Mouse (Mus musculus) cerebellum, postnatal 36 days (tissue): Measurements from ENCODE around the gene Olfr111.
"Not testable (repeated sequence)": the region's sequence is repeated elsewhere in the genome, so short reads cannot be mapped to it uniquely, and the experiment has no call there.

Experiments
- DNase-seq, 2 experiments: peaks; one replicate each; pipeline ENCODE4 v3.0.0; 2021 to 2022; ENCODE audit warnings: mixed read lengths in 2 of 2

The Olfr111 gene

DNA sequence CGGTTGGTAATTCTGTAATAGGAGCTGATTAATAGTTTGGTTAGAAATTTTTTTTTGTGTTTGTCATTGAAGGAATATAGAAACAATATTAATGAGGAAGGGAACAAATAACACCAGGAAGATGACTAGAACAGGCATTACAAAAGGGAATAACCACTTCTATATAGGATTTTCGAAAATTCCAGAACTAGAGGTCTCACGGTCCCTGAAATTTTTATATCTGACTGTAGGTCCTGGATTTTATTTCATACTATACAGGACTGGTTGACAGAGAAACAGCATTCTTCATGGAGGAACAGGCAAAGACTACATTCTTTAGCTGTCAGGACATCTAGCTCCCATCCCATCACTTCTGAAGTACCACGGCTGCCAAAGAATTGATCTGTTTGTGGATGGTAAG is at the start of gene Olfr111:
TSS of gene Olfr111 (plus strand) at position 301 of the 400 bp plus-strand sequence.
- DNase-seq = no peak

DNA sequence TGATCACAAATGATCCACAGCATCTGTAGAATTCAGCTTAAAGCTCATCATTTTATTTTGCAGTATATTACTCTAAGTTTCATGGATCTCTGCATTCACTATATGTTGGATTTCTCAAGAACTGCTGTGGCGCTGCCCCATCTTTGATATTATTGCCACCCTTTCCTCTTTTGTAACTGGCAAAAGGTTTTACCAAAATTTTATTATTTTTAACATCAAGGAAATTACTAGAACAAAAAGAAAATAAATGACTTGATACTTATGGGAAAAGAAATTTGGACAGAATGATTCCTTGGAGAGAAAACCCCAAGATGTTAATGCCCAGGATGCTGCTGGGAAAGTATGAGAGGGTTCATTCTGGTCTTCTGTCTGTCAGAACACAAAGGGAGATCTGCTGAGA is 49.2 kb upstream of the Olfr111 start, which contains the start of gene Olfr109:
TSS of gene Olfr109 (plus strand) at position 301 of the 400 bp plus-strand sequence.
- DNase-seq = no peak

DNA sequence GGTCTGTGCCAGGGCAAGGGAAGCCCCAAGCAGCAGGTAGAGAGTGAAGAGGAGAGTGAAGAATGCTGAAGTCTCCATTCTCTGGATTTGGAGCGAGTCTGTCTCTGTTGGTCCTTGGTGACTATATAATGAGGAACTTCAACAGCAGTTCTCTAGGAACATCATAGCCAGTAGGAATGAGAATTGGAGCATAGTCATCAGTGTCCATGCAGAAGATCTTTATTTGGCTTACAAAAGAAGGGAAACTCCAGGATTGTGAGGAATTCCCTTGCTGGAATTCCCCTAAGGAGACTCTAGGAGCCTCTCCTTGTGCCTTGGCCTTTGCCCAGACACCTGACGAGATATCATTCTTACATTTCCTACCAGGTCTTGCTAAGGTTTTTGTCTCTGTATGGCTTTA is 24.4 kb upstream of the Olfr111 start, which contains the start of gene H2-M2:
TSS of gene H2-M2 (minus strand) at position 101 of the 400 bp plus-strand sequence.
- DNase-seq = no peak

DNA sequence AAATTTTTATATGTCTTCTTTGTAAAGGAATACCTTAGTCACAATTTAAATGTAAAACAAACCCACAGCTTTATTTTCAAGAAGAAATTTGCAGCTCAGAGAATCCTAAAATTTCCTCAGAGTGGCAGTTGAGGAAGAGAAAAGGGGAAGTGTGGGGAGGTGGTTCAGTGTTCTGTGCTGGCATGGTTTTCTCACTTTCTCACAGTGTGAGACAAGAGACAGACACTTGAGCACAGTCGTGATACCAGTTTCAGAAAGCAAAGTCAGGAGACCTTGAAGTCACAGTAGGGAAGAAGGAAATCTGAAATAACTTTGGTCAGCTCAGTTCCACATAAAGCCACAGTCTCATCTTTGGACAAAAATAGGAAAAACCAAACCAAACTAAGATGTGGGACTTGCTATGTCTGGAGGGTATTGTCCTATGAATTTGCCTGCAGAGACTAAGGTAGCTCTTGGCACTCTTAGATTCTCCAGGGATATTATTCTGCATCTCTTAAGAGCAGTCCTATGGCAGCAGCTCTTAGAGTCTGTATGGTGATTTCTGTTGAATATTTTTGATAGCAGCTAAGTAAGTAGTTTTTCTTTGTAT is 15.8 kb upstream of the Olfr111 start, which contains the start of gene Olfr110:
TSS of gene Olfr110 (plus strand) at position 539 of the 589 bp plus-strand sequence.
- DNase-seq = no peak

DNA sequence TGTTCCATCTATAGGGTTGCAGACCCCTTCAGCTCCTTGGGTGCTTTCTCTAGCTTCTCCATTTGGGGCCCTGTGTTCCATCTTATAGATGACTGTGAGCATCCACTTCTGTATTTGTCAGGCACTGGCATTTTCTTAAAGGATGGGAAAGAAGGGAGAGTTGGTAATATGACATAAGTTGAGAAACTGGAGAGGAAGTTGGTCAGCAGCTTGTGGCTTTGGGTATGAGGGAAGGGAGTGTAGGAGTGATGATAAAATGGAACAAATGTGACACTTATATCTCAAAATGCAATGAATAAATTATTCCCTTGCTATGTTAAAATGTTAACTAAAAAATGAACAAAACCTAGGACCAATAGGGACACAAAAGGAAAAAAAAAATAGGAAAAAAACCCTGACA is 16.8 kb downstream of the Olfr111 start:
- DNase-seq = not testable (repeated sequence)

DNA sequence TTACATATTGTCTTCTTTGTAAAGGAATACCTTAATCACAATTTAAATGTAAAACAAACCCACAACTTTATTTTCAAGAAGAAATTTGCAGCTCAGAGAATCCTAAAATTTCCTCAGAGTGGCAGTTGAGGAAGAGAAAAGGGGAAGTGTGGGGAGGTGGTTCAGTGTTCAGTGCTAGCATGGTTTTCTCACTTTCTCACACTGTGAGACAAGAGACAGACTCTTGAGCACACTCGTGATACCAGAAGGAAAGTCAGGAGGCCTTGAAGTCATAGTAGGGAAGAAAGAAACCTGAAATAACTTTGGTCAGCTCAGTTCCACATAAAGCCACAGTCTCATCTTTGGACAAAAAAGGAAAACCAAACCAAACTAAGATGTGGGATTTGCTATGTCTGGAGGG is 17.6 kb downstream of the Olfr111 start:
- DNase-seq = not testable (repeated sequence)

DNA sequence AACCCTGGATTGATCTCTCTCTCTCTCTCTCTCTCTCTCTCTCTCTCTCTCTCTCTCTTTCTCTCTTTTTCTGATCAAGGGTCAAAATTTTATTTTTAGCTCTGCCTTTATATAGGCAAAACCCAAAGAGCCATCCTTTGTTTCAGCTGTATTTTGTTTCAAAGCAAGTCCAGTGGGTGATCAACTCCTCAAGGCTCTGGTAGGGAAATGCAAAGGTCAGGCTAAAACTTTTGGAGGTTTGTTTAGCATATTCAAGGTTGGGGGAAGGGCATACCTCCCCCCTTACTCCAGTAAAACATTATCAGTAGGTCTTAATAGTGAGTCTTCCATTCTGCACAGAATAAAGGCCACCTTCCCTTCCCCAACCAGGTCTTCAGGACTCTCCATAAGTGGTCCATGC is 27.3 kb downstream of the Olfr111 start:
- DNase-seq = no peak

DNA sequence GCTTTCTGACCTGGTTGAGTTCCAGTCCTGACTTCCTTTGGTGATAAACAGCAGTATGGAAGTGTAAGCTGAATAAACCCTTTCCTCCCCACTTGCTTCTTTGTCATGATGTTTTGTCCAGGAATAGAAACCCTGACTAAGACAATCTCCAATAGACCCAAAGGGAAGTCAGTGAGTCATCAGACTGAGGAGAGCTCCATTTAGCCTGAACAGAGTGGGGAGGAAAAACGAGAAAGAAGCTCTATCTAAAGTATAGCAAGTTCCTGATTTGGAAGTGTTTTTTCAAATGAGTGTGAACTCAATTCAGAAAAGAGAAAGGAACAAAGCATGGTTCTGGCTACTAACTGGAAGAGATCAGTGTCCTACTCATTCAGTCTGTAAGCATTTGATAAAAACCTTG is 30.6 kb downstream of the Olfr111 start:
- DNase-seq = not testable (repeated sequence)

DNA sequence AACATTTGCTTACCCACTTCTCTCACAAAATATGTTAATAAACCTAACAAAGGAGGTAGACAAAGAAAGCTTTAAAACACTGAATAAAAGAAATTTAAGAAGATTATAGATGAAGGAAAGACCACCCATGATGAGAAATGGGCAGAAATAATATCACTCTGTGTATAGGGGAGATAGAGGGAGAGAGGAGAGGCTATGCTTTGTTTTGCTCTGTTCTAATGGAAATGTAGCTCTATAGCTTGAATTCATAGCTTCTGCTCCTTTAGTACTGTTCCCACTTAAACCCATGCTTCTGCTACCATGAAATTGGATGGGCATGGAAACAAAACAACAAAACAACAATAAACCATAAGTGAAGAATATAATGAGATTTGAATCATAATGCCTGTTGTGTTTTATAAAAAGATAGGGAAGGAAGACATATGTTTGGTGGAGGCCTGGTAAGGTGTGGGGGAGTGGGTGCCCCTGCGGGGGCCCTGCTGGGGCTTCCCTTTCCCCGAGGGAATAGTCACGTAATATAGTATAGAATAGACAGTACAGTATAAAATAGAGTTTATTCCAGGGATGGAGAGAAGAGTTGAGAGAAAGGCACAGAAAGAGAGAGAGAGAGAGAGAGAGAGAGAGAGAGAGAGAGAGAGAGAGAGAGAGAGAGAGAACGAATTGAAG is 33.8 kb downstream of the Olfr111 start:
- no peak for DNase-seq

DNA sequence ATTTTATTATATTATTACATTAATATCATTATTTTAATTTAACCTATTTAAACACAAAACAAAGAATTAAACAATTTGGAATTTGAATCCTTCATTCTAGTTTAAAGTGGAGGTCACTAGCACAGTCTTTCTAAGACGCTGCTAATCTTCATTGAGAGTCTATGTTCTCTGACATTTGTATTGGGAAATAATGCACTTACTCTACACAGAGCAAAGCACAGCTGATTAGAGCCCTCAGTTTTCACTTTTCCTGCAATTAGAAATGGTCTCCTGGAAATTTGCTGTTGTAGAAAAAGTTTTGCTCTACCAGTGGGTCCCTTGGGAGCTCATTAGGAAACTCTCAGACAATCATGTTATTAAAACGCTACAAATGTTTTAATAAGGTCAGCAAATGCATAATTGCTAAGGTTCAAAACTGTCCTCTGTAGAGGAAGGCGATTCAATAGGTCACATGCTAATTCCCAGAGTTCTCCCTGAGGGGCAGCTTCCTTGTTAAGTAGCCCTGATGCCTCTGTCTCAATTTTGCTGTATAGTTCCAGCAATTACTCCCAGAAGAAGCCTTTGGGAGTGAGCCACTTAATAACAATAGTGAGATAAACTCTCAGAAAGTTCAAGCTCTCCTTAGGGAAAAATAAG is 36.1 kb downstream of the Olfr111 start:
- DNase-seq = no peak

DNA sequence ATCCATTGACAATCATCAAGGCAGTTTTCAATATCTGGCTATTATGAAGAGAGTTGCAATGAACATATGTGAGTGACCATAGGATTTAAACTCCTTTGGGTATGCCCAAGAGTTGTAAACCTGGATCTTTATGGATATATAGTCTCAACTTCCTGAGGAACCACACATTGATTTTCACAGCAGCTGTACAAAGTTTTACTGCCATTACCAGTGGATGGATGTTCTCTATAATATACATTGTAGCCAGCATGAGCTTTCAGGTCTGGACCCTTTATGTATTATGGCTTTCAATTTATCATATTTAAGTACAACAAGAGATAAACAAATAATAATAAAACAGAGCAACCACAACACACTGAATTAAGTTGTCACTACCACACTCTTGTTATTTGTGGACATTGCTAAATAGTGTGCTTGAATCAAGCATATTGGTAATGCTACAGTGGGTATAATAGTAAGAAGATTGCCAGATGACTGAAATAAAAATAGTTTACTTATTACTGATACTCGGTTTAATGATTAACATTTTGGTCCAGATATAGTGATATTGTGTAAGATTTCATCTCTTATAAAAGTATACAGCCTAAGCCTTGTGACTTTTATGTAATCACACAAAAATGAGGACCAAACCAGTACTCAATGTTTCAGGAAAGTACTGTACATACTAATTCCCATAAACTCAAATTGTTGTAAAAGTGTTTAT is 51.2 kb downstream of the Olfr111 start:
- DNase-seq = no peak

DNA sequence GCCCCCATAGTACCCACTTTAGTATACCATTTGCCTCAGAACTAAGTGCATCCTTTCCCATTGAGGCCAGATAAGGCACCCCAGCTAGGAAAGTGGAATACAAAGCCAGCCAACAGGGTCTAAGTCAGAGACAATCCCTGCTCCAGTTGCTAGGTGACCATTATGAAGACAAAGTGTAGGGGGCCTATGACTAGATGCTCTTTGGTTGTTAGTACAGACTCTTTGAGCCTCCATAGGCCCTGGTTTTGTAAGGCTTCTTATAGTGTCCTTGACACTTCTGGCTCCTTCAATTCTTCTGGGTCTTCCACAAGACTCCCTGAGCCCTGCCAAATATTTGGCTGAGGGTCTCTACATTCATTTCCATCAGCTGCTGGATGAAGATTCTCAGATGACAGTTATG is 61.5 kb downstream of the Olfr111 start, which contains the start of gene Olfr112:
TSS of gene Olfr112 (minus strand) at position 101 of the 400 bp plus-strand sequence.
- DNase-seq = no peak

DNA sequence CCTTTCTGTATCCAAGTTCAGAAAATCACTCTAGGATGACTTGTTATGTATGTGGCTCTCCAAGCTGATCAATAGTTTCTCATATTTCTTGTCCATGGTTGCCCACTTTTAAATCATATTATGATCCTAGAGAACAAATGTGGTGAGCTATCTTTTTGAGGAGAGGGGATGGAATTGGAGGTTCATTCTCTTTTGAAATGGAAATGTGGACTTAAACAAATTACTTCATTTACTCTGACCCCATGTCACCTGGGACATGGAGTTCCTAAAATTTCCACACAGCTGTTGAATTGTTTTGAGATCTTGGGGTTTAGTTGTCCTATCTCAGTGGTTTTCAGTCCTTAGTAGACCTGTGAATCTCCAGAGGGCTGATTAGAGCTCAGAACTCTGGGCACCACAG is 69.7 kb downstream of the Olfr111 start, which contains the start of gene Olfr113:
TSS of gene Olfr113 (minus strand) at position 101 of the 400 bp plus-strand sequence.
- DNase-seq = no peak
